Mouse (Mus musculus): Measurements from ENCODE around the gene Fgf16.

DNA sequence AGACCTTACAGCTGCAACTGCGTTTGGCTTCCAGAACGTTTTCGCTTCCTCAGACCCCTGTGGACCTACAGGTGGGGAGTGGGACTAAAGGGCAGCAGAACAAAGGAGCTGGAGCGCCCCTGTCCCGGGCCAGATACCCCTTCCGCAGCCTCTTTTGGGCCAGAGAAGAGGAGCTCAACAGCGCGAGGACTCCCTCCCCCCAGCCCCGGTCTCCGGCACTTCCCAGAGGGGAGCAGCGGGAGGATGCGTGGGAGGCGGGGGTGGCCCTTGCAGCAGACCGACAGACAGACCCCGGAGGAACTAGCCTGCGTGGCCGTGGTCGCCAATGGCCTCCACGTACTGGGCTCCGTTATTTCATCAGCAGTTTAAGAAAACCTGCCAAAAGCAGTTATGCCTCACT, 467 bp upstream of the Fgf16 start:
- no peak for TF ChIP-seq CTCF (IDR thresholded peaks at IDR 0.05; ENCODE audit: low read depth)
- TF ChIP-seq EP300 (IDR thresholded peaks at IDR 0.05; ENCODE audit: low read depth), result no peak
